Mouse (Mus musculus) G1E (cell line): ENCODE data around the gene Col9a1.

ENCODE experiments used
- CTCF ChIP-seq: IDR thresholded peaks from 2 replicates; pipeline ENCODE4 v1.5.1; 2012; ENCODE audit warnings: low read depth, low read length, inconsistent platforms, mixed read lengths
- TAL1 ChIP-seq: conservative IDR thresholded peaks from 2 replicates; pipeline ENCODE4 v1.6.1; 2012; ENCODE audit warnings: low read depth, low read length, inconsistent platforms, mixed read lengths

- TF ChIP-seq CTCF (no peak), TAL1 (no peak)
Observed at GRCm38 (mm10) chr1:24294979-24295942, 117.9 kb downstream of the Col9a1 start.
